Mouse (Mus musculus) intestine, embryonic 14.5 days (tissue): Measurements from ENCODE around the gene Tbx21. TPM values are rescaled to one million over a fixed set of nuclear protein-coding genes. Genes with fewer than 3 reads are reported as not detected.
A peak's percentile ranks its signal among the peaks of the same experiment; 100 is the strongest.

ENCODE experiments used
- ATAC-seq: fragments of 200-750 bp; cut with Nextera tagmentation; replicated peaks from 2 replicates; pipeline ENCODE4 v1.8.0; 2017; ENCODE audit warnings: low read depth, moderate number of reproducible peaks, moderate TSS enrichment, moderate library complexity; ENCODE audit not compliant: low FRiP score, low TSS enrichment
- DNase-seq: peaks from one replicate; pipeline ENCODE4 v3.0.0-alpha.2; 2018; ENCODE audit warnings: low spot score
- H3K27ac ChIP-seq: fragments of 300-500 bp; sonication (generic); 2 replicates; pipeline ENCODE4 v1.5.1; 2014; ENCODE audit warnings: low read depth, mild to moderate bottlenecking, control low read depth
- H3K27me3 ChIP-seq: fragments of 300-500 bp; sonication (generic); replicated peaks from 2 replicates; pipeline ENCODE4 v1.6.1; 2014; ENCODE audit warnings: low read length, control low read depth; ENCODE audit not compliant: control insufficient read depth, insufficient read depth
- H3K36me3 ChIP-seq: fragments of 300-500 bp; sonication (generic); 2 replicates; pipeline ENCODE4 v1.6.1; 2014; ENCODE audit warnings: low read length, control low read depth; ENCODE audit not compliant: control insufficient read depth, insufficient read depth
- H3K4me1 ChIP-seq: fragments of 300-500 bp; sonication (generic); replicated peaks from 2 replicates; pipeline ENCODE4 v1.6.1; 2014; ENCODE audit warnings: low read length, control low read depth, mixed read lengths; ENCODE audit not compliant: control insufficient read depth, insufficient read depth
- H3K4me2 ChIP-seq: fragments of 300-500 bp; sonication (generic); 2 replicates; pipeline ENCODE4 v1.6.1; 2014; ENCODE audit warnings: low read length
- H3K4me3 ChIP-seq: fragments of 300-500 bp; sonication (generic); 2 replicates; pipeline ENCODE4 v1.5.1; 2014; ENCODE audit warnings: low read depth, low read length, control low read depth, mixed read lengths
- H3K9ac ChIP-seq: fragments of 300-500 bp; sonication (generic); 2 replicates; pipeline ENCODE4 v1.6.1; 2014; ENCODE audit warnings: mild to moderate bottlenecking, low read length
- H3K9me3 ChIP-seq: fragments of 300-500 bp; sonication (generic); 2 replicates; pipeline ENCODE4 v1.6.1; 2016; ENCODE audit warnings: low read length, control low read depth; ENCODE audit not compliant: control insufficient read depth
- WGBS: fragments of 180-500 bp; shearing (Covaris S2); extraction: QIAGEN DNeasy Blood & Tissue Kit; methylation state at CpG from one replicate; pipeline ENCODE4 v1.1.7; 2014; 5-methylcytosine and 5-hydroxymethylcytosine counted together
- polyA plus RNA-seq: library from polyadenylated mRNA; unstranded; fragments of >200 nt; fragmentation: Nextera tagmentation; extraction: Ambion mirVana; gene quantifications from 2 replicates; pipeline ENCODE4 v1.2.1, GENCODE M21; 2014

Gene Tbx21
- polyA plus RNA-seq, 1 experiment from 2014 or later = not detected

DNA sequence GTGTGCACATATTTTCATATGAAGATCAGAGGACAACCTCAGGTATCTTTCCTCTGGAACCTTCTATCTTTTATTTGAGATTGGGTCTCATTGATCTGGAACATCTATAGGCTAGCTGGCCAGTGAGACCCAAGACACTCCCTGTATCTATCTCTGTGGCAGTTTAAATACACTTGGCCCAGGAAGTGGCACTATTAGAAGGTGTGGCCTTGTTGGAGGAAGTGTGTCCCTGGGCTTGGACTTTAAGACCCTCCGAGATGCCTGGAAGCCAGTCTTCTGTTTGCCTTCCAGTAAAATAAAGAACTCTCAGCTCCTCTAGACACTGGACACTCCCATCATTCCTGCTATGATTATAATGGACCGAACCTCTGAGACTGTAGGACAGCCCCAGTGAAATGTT lies 45.4 kb downstream of the Tbx21 start:
- ATAC-seq (no peak), DNase-seq (no peak)
- Histone ChIP-seq H3K4me2 (no peak overlapping the region), H3K4me3 (no peak overlapping the region), H3K27me3 (no peaks in the 10 kb centered on the region), H3K9me3 (no peaks in the 10 kb centered on the region), H3K9ac (no peak overlapping the region), H3K36me3 (peaks cover 14% of the 10 kb centered on the region; the same call in 1 of the 2 replicates), H3K4me1 (no peaks in the 10 kb centered on the region), H3K27ac (no peak overlapping the region)
- 66% methylated on average over 2 of the region's 2 CpGs for WGBS

DNA sequence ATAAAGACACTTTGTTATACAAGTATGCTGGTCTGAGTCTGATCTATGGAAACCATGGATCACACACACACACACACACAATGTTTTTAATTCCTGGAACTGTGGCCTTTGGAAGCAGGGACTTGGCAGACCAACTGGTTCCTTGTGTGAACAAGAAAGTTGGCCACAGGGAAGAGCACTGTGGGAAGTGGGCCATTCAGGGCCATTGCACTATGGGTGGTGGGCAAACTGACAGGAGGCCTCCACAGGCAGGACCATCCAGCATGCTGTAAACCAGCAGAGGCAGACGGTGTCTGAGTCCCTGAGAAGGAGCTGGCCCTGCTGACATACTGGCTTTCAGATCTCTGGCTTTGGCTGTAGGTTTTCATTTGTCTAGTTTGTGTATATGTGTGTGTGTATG lies 45.8 kb downstream of the Tbx21 start:
- H3K4me2 ChIP-seq = no peak overlapping the region
- peaks cover 14% of the 10 kb centered on the region; the same call in 1 of the 2 replicates for H3K36me3 ChIP-seq
- no peak for DNase-seq
- H3K9ac ChIP-seq = no peak overlapping the region
- H3K4me1 ChIP-seq = no peaks in the 10 kb centered on the region
- no peak overlapping the region for H3K27ac ChIP-seq
- H3K27me3 ChIP-seq = no peaks in the 10 kb centered on the region
- no peak overlapping the region for H3K4me3 ChIP-seq
- ATAC-seq = no peak
- H3K9me3 ChIP-seq = no peaks in the 10 kb centered on the region
- 41% methylated on average over 1 of the region's 1 CpGs for WGBS

- ATAC-seq = 0 out of 2 replicates have a peak, but pooled peaks have one; percentile 37
- Histone ChIP-seq H3K4me3 (no peak overlapping the region), H3K4me1 (no peaks in the 10 kb centered on the region), H3K9ac (no peak overlapping the region), H3K36me3 (peaks cover 14% of the 10 kb centered on the region; the same call in 1 of the 2 replicates), H3K27ac (no peak overlapping the region), H3K9me3 (no peaks in the 10 kb centered on the region), H3K27me3 (no peaks in the 10 kb centered on the region), H3K4me2 (no peak overlapping the region)
- no peak for DNase-seq
- WGBS = 54% methylated on average over 22 of the region's 22 CpGs
Observed at GRCm38 (mm10) chr11:97066656-97067360, 48.3 kb downstream of the Tbx21 start.

DNA sequence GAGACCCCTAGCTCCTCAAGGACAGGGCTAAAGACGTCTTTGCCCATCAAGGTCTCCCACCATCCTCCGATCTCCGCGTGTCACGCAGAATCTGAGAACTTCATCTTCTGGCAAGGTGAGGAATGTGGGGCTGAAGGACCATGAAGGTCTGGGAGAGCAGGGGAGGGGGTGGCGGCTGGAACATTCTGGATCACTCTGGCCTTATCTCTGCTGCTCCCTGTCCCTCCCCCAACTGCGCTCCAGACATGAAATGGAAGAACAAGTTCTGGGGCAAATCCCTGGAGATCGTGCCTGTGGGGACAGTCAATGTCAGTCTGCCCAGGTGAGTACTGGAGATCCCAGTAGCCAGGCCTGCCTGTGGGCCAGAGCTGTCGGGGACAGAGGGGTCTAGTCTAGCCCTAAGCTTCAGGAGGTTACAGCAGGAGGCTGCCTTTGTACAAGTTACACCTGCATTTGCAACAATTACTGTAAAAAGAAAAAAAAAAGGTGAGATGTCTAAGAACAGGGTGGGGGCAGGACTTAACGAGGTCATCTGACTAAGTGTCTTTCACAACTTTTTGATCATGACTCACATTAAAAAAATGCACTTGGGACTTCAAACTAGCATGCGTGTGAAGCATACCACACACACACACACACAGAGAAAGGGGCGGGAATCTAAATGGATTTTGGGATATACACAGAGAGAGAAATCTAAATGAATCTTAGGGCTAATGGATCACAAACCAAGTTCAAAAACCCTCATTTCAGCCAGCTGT lies 49.4 kb downstream of the Tbx21 start:
- Histone ChIP-seq H3K4me1 (no peaks in the 10 kb centered on the region), H3K9me3 (no peaks in the 10 kb centered on the region), H3K27ac (no peak overlapping the region), H3K4me2 (no peak overlapping the region), H3K27me3 (no peaks in the 10 kb centered on the region), H3K4me3 (no peak overlapping the region), H3K9ac (no peak overlapping the region), H3K36me3 (peaks cover 22% of the 10 kb centered on the region)
- WGBS = 81% methylated on average over 12 of the region's 12 CpGs
- no peak for ATAC-seq
- no peak for DNase-seq

- peaks cover 34% of the 10 kb centered on the region for H3K36me3 ChIP-seq
Observed at GRCm38 (mm10) chr11:97063921-97064295, 51.2 kb downstream of the Tbx21 start.

DNA sequence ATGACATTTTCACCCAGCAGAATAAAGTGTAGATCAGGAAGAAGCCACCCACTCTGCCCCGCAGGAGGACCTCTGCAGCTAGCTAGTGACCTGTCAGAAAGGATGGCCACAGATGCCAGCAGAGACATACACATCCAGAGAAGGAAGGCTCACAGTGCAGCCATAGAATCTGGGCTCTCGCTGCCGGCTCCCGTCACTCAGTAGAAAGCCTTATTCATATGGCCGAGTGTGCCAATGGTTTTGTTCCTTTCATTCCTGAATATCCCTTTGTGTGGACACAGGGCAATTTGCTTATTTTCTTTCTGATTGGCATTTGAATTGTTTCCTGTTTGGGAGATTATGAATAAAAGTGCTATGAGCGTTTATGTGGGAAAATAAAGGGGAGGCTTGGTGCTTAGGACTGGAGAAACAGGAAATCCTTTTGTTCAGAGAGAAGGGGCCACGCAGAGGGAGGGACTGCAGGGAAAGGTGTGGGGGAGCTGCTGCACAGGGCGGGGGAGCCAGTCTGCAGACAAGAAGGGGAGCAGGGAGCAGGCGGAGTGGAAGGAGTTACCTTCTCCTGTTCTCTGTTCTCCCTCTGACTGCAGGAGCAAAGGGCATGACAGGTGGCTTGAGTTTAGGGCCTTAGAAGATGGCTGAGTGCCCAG lies 51.7 kb downstream of the Tbx21 start:
- no peak overlapping the region for H3K9ac ChIP-seq
- H3K4me3 ChIP-seq = no peak overlapping the region
- H3K36me3 ChIP-seq = peaks cover 34% of the 10 kb centered on the region
- no peak overlapping the region; the same call in 1 of the 2 replicates for H3K27ac ChIP-seq
- no peak for DNase-seq
- no peak overlapping the region for H3K4me2 ChIP-seq
- no peaks in the 10 kb centered on the region for H3K4me1 ChIP-seq
- 54% methylated on average over 9 of the region's 9 CpGs for WGBS
- no peak for ATAC-seq
- no peaks in the 10 kb centered on the region for H3K27me3 ChIP-seq
- H3K9me3 ChIP-seq = no peaks in the 10 kb centered on the region

More at GRCm38 (mm10) chr11:97063921-97064295, 51.2 kb downstream of the Tbx21 start:
- Histone ChIP-seq H3K9ac (no peak overlapping the region), H3K27me3 (no peaks in the 10 kb centered on the region), H3K9me3 (no peaks in the 10 kb centered on the region), H3K4me2 (no peak overlapping the region), H3K27ac (no peak overlapping the region), H3K4me3 (no peak overlapping the region), H3K4me1 (no peaks in the 10 kb centered on the region)
- ATAC-seq = no peak
- WGBS = 90% methylated on average over 3 of the region's 3 CpGs
- no peak for DNase-seq

DNA sequence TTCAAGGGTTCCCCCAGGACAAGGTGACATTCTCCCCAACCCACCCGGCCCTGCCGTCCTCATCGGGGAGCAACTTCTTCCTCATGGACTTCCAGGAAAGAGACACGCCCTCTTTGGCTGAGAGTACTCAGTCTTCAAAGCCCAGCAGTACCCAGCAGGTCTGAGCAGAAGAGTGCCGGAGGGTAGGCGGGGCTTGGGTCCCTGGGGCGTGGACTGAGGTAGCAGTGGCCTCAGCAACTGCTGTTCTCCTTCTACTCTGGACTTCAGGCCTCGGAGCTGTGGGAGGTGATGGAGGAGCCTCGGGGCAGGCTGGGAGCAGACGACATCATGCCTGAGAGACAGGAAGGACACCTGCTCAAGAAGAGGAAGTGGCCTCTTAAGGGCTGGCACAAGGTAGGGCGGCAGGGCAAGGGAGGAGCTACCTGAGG lies 62.9 kb downstream of the Tbx21 start:
- H3K27ac ChIP-seq = no peak overlapping the region
- peak; percentile 34 for ATAC-seq
- 22% methylated on average over 11 of the region's 11 CpGs for WGBS

DNA sequence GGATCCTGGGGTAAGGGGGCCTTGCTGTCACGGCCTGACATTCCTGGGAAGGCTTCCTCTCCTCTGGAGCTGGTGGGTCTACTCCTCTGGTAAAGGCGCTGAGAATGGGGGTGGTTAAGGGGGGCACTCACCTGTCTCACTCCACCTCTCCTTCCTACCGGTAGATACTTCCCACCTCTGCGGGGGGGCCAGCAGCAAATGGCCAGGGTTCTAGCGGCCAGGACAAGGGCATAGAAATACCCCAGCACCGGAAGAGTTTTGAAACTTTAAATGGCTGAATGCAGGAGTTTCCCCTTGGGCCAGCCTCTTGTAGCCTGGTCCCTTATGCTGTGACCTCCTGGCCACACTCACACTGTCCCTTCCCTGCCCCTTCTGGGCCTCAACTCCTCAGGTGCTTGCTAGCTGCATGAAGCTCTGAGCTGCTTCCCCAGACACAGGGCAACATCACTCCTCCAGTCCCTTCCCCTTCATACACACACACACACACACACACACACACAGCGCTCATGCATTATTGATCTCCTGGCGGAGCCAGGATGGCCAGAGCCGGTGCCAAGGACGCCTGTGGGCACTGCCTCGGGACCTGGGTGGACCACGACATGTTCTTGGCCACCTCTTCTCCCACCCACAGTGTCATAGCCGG lies 64.1 kb downstream of the Tbx21 start:
- 23% methylated on average over 13 of the region's 13 CpGs for WGBS
- peak overlapping the region; percentile 92 for H3K4me2 ChIP-seq
- ATAC-seq (no peak; the same call in 1 of the 2 replicates), DNase-seq (no peak)
- H3K36me3 ChIP-seq = peaks cover 42% of the 10 kb centered on the region
- H3K9me3 ChIP-seq = no peaks in the 10 kb centered on the region
- peaks cover 16% of the 10 kb centered on the region for H3K4me1 ChIP-seq
- H3K27me3 ChIP-seq = no peaks in the 10 kb centered on the region
- H3K27ac ChIP-seq = peak overlapping the region; percentile 24; the same call in 1 of the 2 replicates
- peak overlapping the region; percentile 72 for H3K4me3 ChIP-seq
- H3K9ac ChIP-seq = peak overlapping the region; percentile 76

More for the DNA sequence above, 62.9 kb downstream of the Tbx21 start:
- no peaks in the 10 kb centered on the region for H3K9me3 ChIP-seq
- H3K36me3 ChIP-seq = peaks cover 41% of the 10 kb centered on the region
- peaks cover 16% of the 10 kb centered on the region for H3K4me1 ChIP-seq
- no peak overlapping the region for H3K4me3 ChIP-seq
- H3K27me3 ChIP-seq = no peaks in the 10 kb centered on the region
- no peak overlapping the region for H3K9ac ChIP-seq
- peak; percentile 61 for DNase-seq
- peak overlapping the region; percentile 92 for H3K4me2 ChIP-seq
